Mouse (Mus musculus): ENCODE data around the gene Rrm2. TPM values are rescaled to one million over a fixed set of nuclear protein-coding genes. Genes with fewer than 3 reads are reported as not detected.

The Rrm2 gene
- polyA plus RNA-seq, 1 experiment = 5.9 TPM

DNA sequence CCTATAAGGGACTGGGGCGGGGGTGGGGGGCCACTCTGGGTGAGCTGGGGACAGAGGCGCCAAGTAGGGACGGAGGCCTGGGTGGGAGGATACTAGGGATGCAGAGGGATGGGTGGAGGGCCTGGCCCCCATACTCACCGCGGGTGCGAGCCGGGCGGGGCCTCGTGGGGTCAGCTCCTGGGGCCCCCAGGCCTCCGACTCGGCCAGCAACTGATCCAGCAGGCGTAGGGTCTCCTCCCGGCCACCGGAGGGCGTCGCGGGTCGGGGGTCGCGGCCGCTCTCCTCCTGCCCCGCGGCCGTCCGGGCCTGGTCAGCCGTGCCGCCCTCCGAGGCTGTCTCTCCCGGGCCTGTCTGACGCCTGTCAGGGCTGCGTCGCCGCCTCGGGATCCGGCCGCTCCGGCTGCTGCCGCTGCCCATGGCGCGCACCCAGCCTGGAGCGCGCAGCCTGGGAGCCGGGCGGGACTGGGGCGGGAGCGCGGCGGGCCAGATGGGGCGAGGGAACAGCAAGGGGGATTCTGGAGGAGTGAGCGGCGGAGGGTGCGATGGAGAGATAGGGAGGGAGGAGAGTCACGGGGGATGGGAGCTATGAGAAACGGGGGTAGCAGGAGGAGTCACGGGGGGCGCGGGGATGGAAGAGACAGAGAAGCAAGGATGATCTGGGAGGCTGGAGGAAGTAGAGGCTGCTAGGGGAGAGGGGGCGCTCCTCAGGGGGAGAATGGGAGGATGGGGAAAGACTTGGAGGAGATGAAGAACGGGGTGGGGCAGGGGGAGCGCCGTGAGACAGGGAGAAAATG, 27.4 kb upstream of the Rrm2 start:
- 6% methylated on average over 45 of the region's 61 CpGs for WGBS

DNA sequence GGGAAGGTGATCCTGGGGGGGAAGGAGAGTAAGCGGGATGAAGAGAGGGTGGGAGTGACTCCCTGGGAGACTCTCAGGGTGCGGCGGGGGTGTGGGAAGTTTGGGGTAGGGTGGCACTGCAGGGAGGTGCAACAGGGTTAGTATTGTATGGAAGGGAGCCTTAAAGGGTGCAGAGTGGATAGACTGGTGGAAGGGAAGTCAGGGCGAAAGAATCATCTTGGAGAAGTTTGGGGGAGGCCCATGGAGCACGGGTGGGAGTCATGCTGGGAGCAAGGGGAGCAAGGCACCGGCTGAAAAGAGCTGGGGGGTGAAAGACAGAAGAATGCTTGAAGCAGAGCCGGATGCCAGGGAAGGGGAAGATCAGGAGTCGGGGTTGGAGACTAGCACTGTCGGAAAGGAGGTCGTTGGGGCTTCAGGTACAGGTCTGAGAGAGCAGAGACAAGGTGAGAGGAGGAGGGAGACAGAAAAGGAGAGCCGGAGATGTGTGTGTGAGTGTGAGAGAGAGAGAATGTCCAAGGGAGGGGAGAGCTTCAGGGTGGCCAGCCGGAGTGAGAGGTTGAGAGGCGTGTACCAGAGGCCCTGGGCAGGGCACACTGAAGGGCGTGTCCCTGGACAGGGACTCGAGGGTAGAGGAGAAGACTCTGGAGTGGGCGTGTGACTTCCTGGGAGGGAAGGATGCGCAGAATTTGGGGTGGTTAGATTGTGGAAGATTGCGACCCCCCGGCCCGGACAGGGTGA, 26.6 kb upstream of the Rrm2 start, which contains the start of gene Cys1:
TSS of gene Cys1 (minus strand) at position 528 of the 738 bp plus-strand sequence.
- Histone ChIP-seq H3K4me1 (ENCODE audit: control insufficient read depth, insufficient read depth, insufficient read length, low read length) (peaks cover 9% of the 10 kb centered on the region; the same call in 1 of the 2 replicates), H3K4me3 (ENCODE audit: low read depth, low read length) (peak within 1 kb of the TSS; percentile 66), H3K27me3 (ENCODE audit: control insufficient read depth, insufficient read depth, low read length) (peaks cover 25% of the 10 kb centered on the region), H3K36me3 (ENCODE audit: control insufficient read depth, insufficient read depth, low read length) (no peaks in the 10 kb centered on the region), H3K27ac (ENCODE audit: insufficient read depth, low read depth, low read length) (peak within 1 kb of the TSS; percentile 89)
- TF ChIP-seq CTCF (IDR thresholded peaks at IDR 0.05; ENCODE audit: extremely low read depth, insufficient read length, insufficient replicate concordance, low read depth, low read length) (no peak), POLR2A (IDR thresholded peaks at IDR 0.05; ENCODE audit: low read depth, low read length) (no peak)
- WGBS = 5% methylated on average over 20 of the region's 20 CpGs

More for the DNA sequence above, 27.4 kb upstream of the Rrm2 start:
- Histone ChIP-seq H3K4me1 (ENCODE audit: control insufficient read depth, insufficient read depth, insufficient read length, low read length) (peaks cover 6% of the 10 kb centered on the region; the same call in 1 of the 2 replicates), H3K27me3 (ENCODE audit: control insufficient read depth, insufficient read depth, low read length) (peaks cover 25% of the 10 kb centered on the region), H3K36me3 (ENCODE audit: control insufficient read depth, insufficient read depth, low read length) (no peaks in the 10 kb centered on the region), H3K4me3 (ENCODE audit: low read depth, low read length) (peak overlapping the region; percentile 66), H3K27ac (ENCODE audit: insufficient read depth, low read depth, low read length) (peak overlapping the region; percentile 89)
- TF ChIP-seq POLR2A (IDR thresholded peaks at IDR 0.05; ENCODE audit: low read depth, low read length) = no peak
- TF ChIP-seq CTCF (IDR thresholded peaks at IDR 0.05; ENCODE audit: extremely low read depth, insufficient read length, insufficient replicate concordance, low read depth, low read length) = no peak

DNA sequence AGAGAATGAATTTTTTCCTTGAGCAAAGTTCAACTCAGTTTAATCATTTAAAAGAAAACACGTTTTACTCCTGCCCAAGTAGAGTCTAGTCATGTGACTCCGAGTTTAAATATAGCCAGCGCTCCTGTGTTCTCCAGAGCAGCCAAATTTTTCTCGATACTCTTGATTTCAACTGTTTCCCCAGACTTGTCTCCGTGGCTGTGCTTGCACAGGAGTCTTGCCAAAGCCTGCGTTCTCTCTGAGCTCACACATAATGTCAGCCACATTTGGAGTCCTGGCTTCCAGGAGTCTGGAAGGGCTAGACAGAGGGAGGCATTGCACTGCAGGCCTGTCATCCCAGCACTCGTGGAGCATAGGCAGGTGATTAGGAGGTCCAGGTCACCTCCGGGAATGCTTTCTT, 25.5 kb upstream of the Rrm2 start:
- no peak overlapping the region for H3K4me3 ChIP-seq (ENCODE audit: low read depth, low read length)
- H3K27ac ChIP-seq (ENCODE audit: insufficient read depth, low read depth, low read length) = no peak overlapping the region

DNA sequence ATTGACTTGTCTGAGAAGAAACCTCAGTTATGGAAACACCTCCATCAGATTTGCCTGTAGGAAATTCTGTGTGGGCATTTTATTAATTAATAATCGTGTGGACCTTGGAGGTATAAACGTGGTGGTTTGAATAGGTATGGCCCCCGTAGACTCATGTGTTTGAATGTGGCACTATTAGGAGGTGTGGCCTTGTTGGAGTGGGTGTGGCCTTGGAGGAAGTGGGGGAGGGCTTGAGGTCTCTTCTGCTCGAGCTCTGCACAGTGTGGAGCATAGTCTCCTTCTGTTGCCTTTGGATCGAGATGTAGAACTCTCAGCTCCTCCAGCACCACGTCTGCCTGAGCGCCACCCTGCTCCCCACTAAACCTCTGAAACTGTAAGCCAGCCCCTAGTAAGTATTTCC, 24.6 kb upstream of the Rrm2 start:
- H3K27me3 ChIP-seq (ENCODE audit: control insufficient read depth, insufficient read depth, low read length) = peaks cover 25% of the 10 kb centered on the region
- peaks cover 9% of the 10 kb centered on the region; the same call in 1 of the 2 replicates for H3K4me1 ChIP-seq (ENCODE audit: control insufficient read depth, insufficient read depth, insufficient read length, low read length)
- 76% methylated on average over 7 of the region's 7 CpGs for WGBS
- H3K36me3 ChIP-seq (ENCODE audit: control insufficient read depth, insufficient read depth, low read length) = no peaks in the 10 kb centered on the region
- H3K27ac ChIP-seq (ENCODE audit: insufficient read depth, low read depth, low read length) = no peak overlapping the region
- TF ChIP-seq POLR2A (IDR thresholded peaks at IDR 0.05; ENCODE audit: low read depth, low read length) = no peak
- H3K4me3 ChIP-seq (ENCODE audit: low read depth, low read length) = no peak overlapping the region

More for the DNA sequence above, 25.5 kb upstream of the Rrm2 start:
- peaks cover 25% of the 10 kb centered on the region for H3K27me3 ChIP-seq (ENCODE audit: control insufficient read depth, insufficient read depth, low read length)
- H3K4me1 ChIP-seq (ENCODE audit: control insufficient read depth, insufficient read depth, insufficient read length, low read length) = peaks cover 9% of the 10 kb centered on the region; the same call in 1 of the 2 replicates
- TF ChIP-seq CTCF (IDR thresholded peaks at IDR 0.05; ENCODE audit: extremely low read depth, insufficient read length, insufficient replicate concordance, low read depth, low read length) (no peak), POLR2A (IDR thresholded peaks at IDR 0.05; ENCODE audit: low read depth, low read length) (no peak)
- H3K36me3 ChIP-seq (ENCODE audit: control insufficient read depth, insufficient read depth, low read length) = no peaks in the 10 kb centered on the region
- 29% methylated on average over 8 of the region's 8 CpGs for WGBS

DNA sequence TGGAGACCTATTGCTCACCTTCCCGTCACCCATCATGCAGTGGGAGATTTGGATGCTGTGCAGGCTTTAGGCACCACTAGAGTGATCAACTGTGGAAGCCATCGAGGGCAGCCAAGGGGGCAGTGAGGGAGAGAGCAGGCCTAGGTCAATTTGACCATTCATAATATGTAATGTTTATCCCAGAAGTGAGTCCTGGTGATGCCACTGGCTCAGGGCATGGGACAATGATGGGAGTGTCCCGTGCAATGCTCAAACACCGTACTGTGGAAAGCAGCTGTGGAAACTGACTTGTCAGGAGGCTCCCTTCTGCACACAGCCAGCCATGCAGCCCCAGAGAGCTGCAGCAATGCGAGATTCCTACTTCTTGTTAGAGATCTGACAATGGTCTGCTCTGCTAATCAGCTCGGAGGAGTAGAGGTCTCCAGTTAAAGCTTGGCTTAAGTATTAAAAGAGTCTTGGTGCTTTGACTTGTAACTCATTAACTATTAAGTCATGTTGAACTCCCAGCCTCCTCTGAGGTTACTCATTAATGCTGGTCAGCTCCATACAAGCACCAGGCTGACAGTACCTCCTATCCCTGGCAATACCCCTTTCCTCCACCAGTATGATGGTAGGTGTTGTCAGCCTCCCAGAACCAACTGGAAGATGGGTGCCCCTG, 21.9 kb upstream of the Rrm2 start:
- TF ChIP-seq POLR2A (IDR thresholded peaks at IDR 0.05; ENCODE audit: low read depth, low read length) (no peak), CTCF (IDR thresholded peaks at IDR 0.05; ENCODE audit: extremely low read depth, insufficient read length, insufficient replicate concordance, low read depth, low read length) (no peak; the same call in 1 of the 2 replicates)
- H3K4me3 ChIP-seq (ENCODE audit: low read depth, low read length) = no peak overlapping the region
- 34% methylated on average over 6 of the region's 6 CpGs for WGBS

DNA sequence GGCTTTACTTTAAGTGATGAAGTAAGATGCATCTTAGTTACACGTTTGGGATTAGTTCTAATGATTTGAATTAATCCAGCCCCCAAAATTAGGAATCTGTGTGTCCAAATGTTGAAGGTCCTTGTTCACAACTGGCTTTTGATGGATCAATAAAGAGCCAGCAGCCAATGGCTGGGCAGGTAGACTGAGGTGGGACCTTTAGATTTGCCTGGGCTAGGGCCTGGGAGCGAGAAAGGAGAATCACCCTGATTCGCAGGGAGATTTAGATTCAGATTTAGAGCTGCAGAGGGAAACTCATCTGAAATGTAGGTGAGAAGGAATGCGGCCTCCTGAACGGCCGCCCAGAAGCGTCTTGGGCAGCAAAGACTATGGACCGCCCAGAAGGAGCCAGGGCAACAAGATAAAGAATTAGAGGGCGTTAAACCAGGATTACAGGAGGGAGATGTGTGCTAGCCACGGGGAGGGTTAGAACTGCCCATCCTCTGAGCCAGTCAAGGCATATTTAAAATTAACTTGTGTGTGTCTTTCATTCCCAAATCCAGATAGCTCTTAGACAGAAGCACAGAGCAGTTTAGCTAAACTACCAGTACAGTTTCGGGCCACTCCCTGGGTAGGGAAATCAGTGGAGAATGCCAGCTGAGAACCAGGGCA, 21.2 kb upstream of the Rrm2 start:
- no peaks in the 10 kb centered on the region for H3K36me3 ChIP-seq (ENCODE audit: control insufficient read depth, insufficient read depth, low read length)
- 34% methylated on average over 11 of the region's 11 CpGs for WGBS

More for the DNA sequence above, 21.9 kb upstream of the Rrm2 start:
- H3K36me3 ChIP-seq (ENCODE audit: control insufficient read depth, insufficient read depth, low read length) = no peaks in the 10 kb centered on the region
- peaks cover 9% of the 10 kb centered on the region for H3K27me3 ChIP-seq (ENCODE audit: control insufficient read depth, insufficient read depth, low read length)
- peaks cover 5% of the 10 kb centered on the region; the same call in 1 of the 2 replicates for H3K4me1 ChIP-seq (ENCODE audit: control insufficient read depth, insufficient read depth, insufficient read length, low read length)
- H3K27ac ChIP-seq (ENCODE audit: insufficient read depth, low read depth, low read length) = no peak overlapping the region

More for the DNA sequence above, 21.2 kb upstream of the Rrm2 start:
- Histone ChIP-seq H3K27me3 (ENCODE audit: control insufficient read depth, insufficient read depth, low read length) (peaks cover 3% of the 10 kb centered on the region; the same call in 1 of the 2 replicates), H3K4me3 (ENCODE audit: low read depth, low read length) (no peak overlapping the region), H3K27ac (ENCODE audit: insufficient read depth, low read depth, low read length) (no peak overlapping the region), H3K4me1 (ENCODE audit: control insufficient read depth, insufficient read depth, insufficient read length, low read length) (peaks cover 3% of the 10 kb centered on the region; the same call in 1 of the 2 replicates)
- TF ChIP-seq POLR2A (IDR thresholded peaks at IDR 0.05; ENCODE audit: low read depth, low read length) (no peak), CTCF (IDR thresholded peaks at IDR 0.05; ENCODE audit: extremely low read depth, insufficient read length, insufficient replicate concordance, low read depth, low read length) (no peak; the same call in 1 of the 2 replicates)

Measured in small intestine, adult 2 months (tissue).